Mouse (Mus musculus) embryonic facial prominence, embryonic 14.5 days (tissue): ENCODE data around the gene Stab2. TPM values are rescaled to one million over a fixed set of nuclear protein-coding genes. Genes with fewer than 3 reads are reported as not detected.

Experiments
- ATAC-seq: fragments of 200-750 bp; cut with Nextera tagmentation; 2 replicates; pipeline ENCODE4 v1.8.0; 2017; ENCODE audit warnings: low read depth, moderate number of reproducible peaks, moderate TSS enrichment
- DNase-seq: peaks from one replicate; pipeline ENCODE4 v3.0.0-alpha.2; 2015; ENCODE audit warnings: low spot score
- H3K27ac ChIP-seq: fragments of 300-500 bp; sonication (generic); replicated peaks from 2 replicates; pipeline ENCODE4 v1.5.1; 2014; ENCODE audit warnings: low read depth, mild to moderate bottlenecking, low read length, moderate library complexity
- H3K27me3 ChIP-seq: fragments of 300-500 bp; sonication (generic); replicated peaks from 2 replicates; pipeline ENCODE4 v1.6.1; 2014; ENCODE audit warnings: low read length; ENCODE audit not compliant: control insufficient read depth, insufficient read depth
- H3K36me3 ChIP-seq: fragments of 300-500 bp; sonication (generic); 2 replicates; pipeline ENCODE4 v1.6.1; 2014; ENCODE audit warnings: low read length, mixed read lengths; ENCODE audit not compliant: control insufficient read depth, insufficient read depth
- H3K4me1 ChIP-seq: fragments of 300-500 bp; sonication (generic); 2 replicates; pipeline ENCODE4 v1.6.1; 2014; ENCODE audit warnings: antibody characterized with exemption, low read length; ENCODE audit not compliant: control insufficient read depth, insufficient read depth
- H3K4me2 ChIP-seq: fragments of 300-500 bp; sonication (generic); 2 replicates; pipeline ENCODE4 v1.6.1; 2014; ENCODE audit warnings: low read depth, mild to moderate bottlenecking, low read length, moderate library complexity, mixed read lengths
- H3K4me3 ChIP-seq: fragments of 300-500 bp; sonication (generic); 2 replicates; pipeline ENCODE4 v1.5.1; 2014; ENCODE audit warnings: low read depth, mild to moderate bottlenecking, low read length
- H3K9ac ChIP-seq: fragments of 300-500 bp; sonication (generic); 2 replicates; pipeline ENCODE4 v1.6.1; 2014; ENCODE audit warnings: low read depth, mild to moderate bottlenecking, low read length, moderate library complexity, mixed read lengths
- H3K9me3 ChIP-seq: fragments of 300-500 bp; sonication (generic); 2 replicates; pipeline ENCODE4 v1.6.1; 2016; ENCODE audit warnings: low read length; ENCODE audit not compliant: control insufficient read depth
- WGBS: fragments of 180-500 bp; shearing (Covaris S2); extraction: QIAGEN DNeasy Blood & Tissue Kit; methylation state at CpG from one replicate; pipeline ENCODE4 v1.1.7; 2014; 5-methylcytosine and 5-hydroxymethylcytosine counted together
- polyA plus RNA-seq: library from polyadenylated mRNA; unstranded; fragments of >200 nt; fragmentation: Nextera tagmentation; extraction: Ambion mirVana; gene quantifications from 2 replicates; pipeline ENCODE4 v1.2.1, GENCODE M21; 2014

The Stab2 gene
- polyA plus RNA-seq, 1 experiment from 2014 or later, result 0.31 TPM

- H3K9me3 ChIP-seq, result no peaks in the 10 kb centered on the region
- H3K4me2 ChIP-seq, result no peak overlapping the region
- ATAC-seq (no peak), DNase-seq (no peak)
- H3K27me3 ChIP-seq, result no peaks in the 10 kb centered on the region
- H3K4me3 ChIP-seq, result no peak overlapping the region
- no peak overlapping the region for H3K27ac ChIP-seq
- no peaks in the 10 kb centered on the region for H3K4me1 ChIP-seq
- H3K36me3 ChIP-seq, result no peaks in the 10 kb centered on the region
- no peak overlapping the region for H3K9ac ChIP-seq
- WGBS, result 83% methylated on average over 6 of the region's 6 CpGs
These were observed 169.0 kb downstream of the Stab2 start for GRCm38 (mm10) chr10:86838827-86839226.

- Histone ChIP-seq H3K27ac (no peak overlapping the region), H3K4me2 (no peak overlapping the region), H3K9ac (no peak overlapping the region), H3K4me1 (no peaks in the 10 kb centered on the region), H3K9me3 (no peaks in the 10 kb centered on the region), H3K36me3 (0 out of 2 replicates have a peak, but pooled peaks cover 8% of the 10 kb centered on the region), H3K27me3 (no peaks in the 10 kb centered on the region), H3K4me3 (no peak overlapping the region)
- DNase-seq (no peak), ATAC-seq (no peak)
- WGBS, result 73% methylated on average over 4 of the region's 4 CpGs
These were observed 171.0 kb downstream of the Stab2 start for GRCm38 (mm10) chr10:86836784-86837183.

- Histone ChIP-seq H3K4me1 (no peaks in the 10 kb centered on the region), H3K27me3 (no peaks in the 10 kb centered on the region), H3K9ac (no peak overlapping the region), H3K27ac (no peak overlapping the region), H3K9me3 (no peaks in the 10 kb centered on the region), H3K36me3 (peaks cover 15% of the 10 kb centered on the region; the same call in 1 of the 2 replicates), H3K4me3 (no peak overlapping the region), H3K4me2 (no peak overlapping the region)
- DNase-seq, result no peak
- WGBS, result 90% methylated on average over 2 of the region's 2 CpGs
- no peak for ATAC-seq
These were observed 178.3 kb downstream of the Stab2 start for GRCm38 (mm10) chr10:86829515-86829914.

GRCm38 (mm10) chr10:86828221-86829135 is 179.3 kb downstream of the Stab2 start:
- Histone ChIP-seq H3K9me3 (no peaks in the 10 kb centered on the region), H3K27ac (no peak overlapping the region), H3K9ac (no peak overlapping the region), H3K36me3 (peaks cover 15% of the 10 kb centered on the region; the same call in 1 of the 2 replicates), H3K4me1 (no peaks in the 10 kb centered on the region), H3K4me3 (no peak overlapping the region), H3K4me2 (no peak overlapping the region), H3K27me3 (no peaks in the 10 kb centered on the region)
- no peak for DNase-seq
- 0 out of 2 replicates have a peak, but pooled peaks have one; percentile 28 for ATAC-seq
- 85% methylated on average over 15 of the region's 15 CpGs for WGBS

- Histone ChIP-seq H3K4me2 (no peak overlapping the region), H3K36me3 (peaks cover 9% of the 10 kb centered on the region; the same call in 1 of the 2 replicates), H3K4me1 (no peaks in the 10 kb centered on the region), H3K4me3 (no peak overlapping the region), H3K27ac (no peak overlapping the region), H3K9ac (no peak overlapping the region), H3K27me3 (no peaks in the 10 kb centered on the region), H3K9me3 (no peaks in the 10 kb centered on the region)
- ATAC-seq (no peak), DNase-seq (no peak)
- 49% methylated on average over 3 of the region's 3 CpGs for WGBS
These were observed 180.9 kb downstream of the Stab2 start for GRCm38 (mm10) chr10:86826929-86827328.

- H3K27ac ChIP-seq, result no peak overlapping the region
- no peak for DNase-seq
- no peak overlapping the region for H3K9ac ChIP-seq
- H3K4me3 ChIP-seq, result no peak overlapping the region
- no peaks in the 10 kb centered on the region for H3K9me3 ChIP-seq
- H3K36me3 ChIP-seq, result peaks cover 6% of the 10 kb centered on the region; the same call in 1 of the 2 replicates
- 81% methylated on average over 10 of the region's 10 CpGs for WGBS
- no peak overlapping the region for H3K4me2 ChIP-seq
- no peaks in the 10 kb centered on the region for H3K4me1 ChIP-seq
- no peaks in the 10 kb centered on the region for H3K27me3 ChIP-seq
- no peak for ATAC-seq
These were observed 181.8 kb downstream of the Stab2 start for GRCm38 (mm10) chr10:86825871-86826522.

GRCm38 (mm10) chr10:86824871-86825270 is 183.0 kb downstream of the Stab2 start:
- Histone ChIP-seq H3K4me3 (no peak overlapping the region), H3K27me3 (no peaks in the 10 kb centered on the region), H3K36me3 (peaks cover 9% of the 10 kb centered on the region; the same call in 1 of the 2 replicates), H3K9me3 (no peaks in the 10 kb centered on the region), H3K4me2 (no peak overlapping the region), H3K27ac (no peak overlapping the region), H3K9ac (no peak overlapping the region), H3K4me1 (peaks cover 1% of the 10 kb centered on the region; the same call in 1 of the 2 replicates)
- ATAC-seq, result no peak
- WGBS, result 58% methylated on average over 13 of the region's 14 CpGs
- no peak for DNase-seq

GRCm38 (mm10) chr10:86824093-86824492 is 183.7 kb downstream of the Stab2 start:
- Histone ChIP-seq H3K9me3 (no peaks in the 10 kb centered on the region), H3K4me2 (no peak overlapping the region), H3K27ac (no peak overlapping the region), H3K4me3 (no peak overlapping the region), H3K36me3 (peaks cover 7% of the 10 kb centered on the region; the same call in 1 of the 2 replicates), H3K9ac (no peak overlapping the region), H3K4me1 (peaks cover 8% of the 10 kb centered on the region; the same call in 1 of the 2 replicates), H3K27me3 (no peaks in the 10 kb centered on the region)
- ATAC-seq (no peak), DNase-seq (no peak)
- WGBS, result 65% methylated on average over 6 of the region's 6 CpGs
